Mouse (Mus musculus) embryonic facial prominence, embryonic 12.5 days (tissue): Measurements from ENCODE around the gene Ttc28. TPM values are rescaled to one million over a fixed set of nuclear protein-coding genes. Genes with fewer than 3 reads are reported as not detected.

Experiments used
- ATAC-seq: fragments of 200-750 bp; cut with Nextera tagmentation; 2 replicates; pipeline ENCODE4 v1.8.0; 2017; ENCODE audit not compliant: insufficient number of reproducible peaks, insufficient read depth, low FRiP score, low TSS enrichment
- H3K27ac ChIP-seq: fragments of 300-500 bp; sonication (generic); 2 replicates; pipeline ENCODE4 v1.5.1; 2016; ENCODE audit warnings: mild to moderate bottlenecking
- H3K27me3 ChIP-seq: fragments of 300-500 bp; sonication (generic); 2 replicates; pipeline ENCODE4 v1.6.1; 2016; ENCODE audit warnings: mild to moderate bottlenecking, moderate library complexity
- H3K36me3 ChIP-seq: fragments of 300-500 bp; sonication (generic); 2 replicates; pipeline ENCODE4 v1.6.1; 2016; ENCODE audit warnings: mild to moderate bottlenecking
- H3K4me1 ChIP-seq: fragments of 300-500 bp; sonication (generic); 2 replicates; pipeline ENCODE4 v1.6.1; 2016
- H3K4me2 ChIP-seq: fragments of 300-500 bp; sonication (generic); replicated peaks from 2 replicates; pipeline ENCODE4 v1.6.1; 2016; ENCODE audit warnings: mild to moderate bottlenecking, moderate library complexity
- H3K4me3 ChIP-seq: fragments of 300-500 bp; sonication (generic); 2 replicates; pipeline ENCODE4 v1.5.1; 2016; ENCODE audit warnings: mild to moderate bottlenecking
- H3K9ac ChIP-seq: fragments of 300-500 bp; sonication (generic); 2 replicates; pipeline ENCODE4 v1.6.1; 2016; ENCODE audit warnings: mild to moderate bottlenecking, moderate library complexity
- H3K9me3 ChIP-seq: fragments of 300-500 bp; sonication (generic); 2 replicates; pipeline ENCODE4 v1.6.1; 2016; ENCODE audit warnings: mild to moderate bottlenecking, moderate library complexity
- WGBS: fragments of 180-500 bp; shearing (Covaris S2); methylation state at CpG from one replicate; pipeline ENCODE4 v1.1.7; 2016; 5-methylcytosine and 5-hydroxymethylcytosine counted together
- polyA plus RNA-seq: library from polyadenylated mRNA; unstranded; fragments of >200 nt; fragmentation: Nextera tagmentation; extraction: Ambion mirVana; gene quantifications from 2 replicates; pipeline ENCODE4 v1.2.1, GENCODE M21; 2016

Gene Ttc28
- polyA plus RNA-seq, 1 experiment from 2014 or later: 21.2 TPM

- H3K27ac ChIP-seq: peak overlapping the region; percentile 76
- no peak overlapping the region for H3K9ac ChIP-seq
Observed at GRCm38 (mm10) chr5:111263370-111263769, 383.8 kb downstream of the Ttc28 start.

GRCm38 (mm10) chr5:111264488-111264887, 384.9 kb downstream of the Ttc28 start:
- peaks cover 27% of the 10 kb centered on the region for H3K4me1 ChIP-seq
- H3K9me3 ChIP-seq: peaks cover 6% of the 10 kb centered on the region
- no peak overlapping the region for H3K27ac ChIP-seq
- no peak overlapping the region for H3K4me2 ChIP-seq
- peaks cover 32% of the 10 kb centered on the region for H3K36me3 ChIP-seq
- no peak for ATAC-seq
- H3K4me3 ChIP-seq: no peak overlapping the region
- H3K27me3 ChIP-seq: no peaks in the 10 kb centered on the region
- 88% methylated on average over 7 of the region's 7 CpGs for WGBS
- H3K9ac ChIP-seq: no peak overlapping the region

More at GRCm38 (mm10) chr5:111263370-111263769, 383.8 kb downstream of the Ttc28 start:
- no peak for ATAC-seq
- WGBS: 34% methylated on average over 5 of the region's 5 CpGs
- H3K9me3 ChIP-seq: peaks cover 6% of the 10 kb centered on the region
- H3K36me3 ChIP-seq: peaks cover 32% of the 10 kb centered on the region
- H3K4me3 ChIP-seq: no peak overlapping the region
- peaks cover 27% of the 10 kb centered on the region for H3K4me1 ChIP-seq
- no peak overlapping the region for H3K4me2 ChIP-seq
- H3K27me3 ChIP-seq: no peaks in the 10 kb centered on the region

GRCm38 (mm10) chr5:111266658-111267057, 387.1 kb downstream of the Ttc28 start:
- no peak overlapping the region for H3K4me2 ChIP-seq
- H3K4me1 ChIP-seq: peaks cover 30% of the 10 kb centered on the region
- peaks cover 42% of the 10 kb centered on the region for H3K36me3 ChIP-seq
- ATAC-seq: no peak
- H3K9ac ChIP-seq: no peak overlapping the region
- H3K27me3 ChIP-seq: no peaks in the 10 kb centered on the region
- peaks cover 6% of the 10 kb centered on the region for H3K9me3 ChIP-seq
- WGBS: 93% methylated on average over 5 of the region's 5 CpGs
- no peak overlapping the region for H3K4me3 ChIP-seq
- H3K27ac ChIP-seq: no peak overlapping the region

GRCm38 (mm10) chr5:111267100-111267499, 387.5 kb downstream of the Ttc28 start:
- no peak overlapping the region for H3K9ac ChIP-seq
- H3K9me3 ChIP-seq: peaks cover 6% of the 10 kb centered on the region
- H3K4me3 ChIP-seq: no peak overlapping the region
- no peak for ATAC-seq
- no peak overlapping the region for H3K4me2 ChIP-seq
- H3K36me3 ChIP-seq: peaks cover 46% of the 10 kb centered on the region
- H3K4me1 ChIP-seq: peaks cover 27% of the 10 kb centered on the region
- no peak overlapping the region for H3K27ac ChIP-seq
- no peaks in the 10 kb centered on the region for H3K27me3 ChIP-seq
- WGBS: 86% methylated on average over 3 of the region's 3 CpGs

- Histone ChIP-seq H3K9ac (no peak overlapping the region), H3K4me3 (no peak overlapping the region), H3K4me2 (no peak overlapping the region), H3K27me3 (no peaks in the 10 kb centered on the region), H3K4me1 (peaks cover 10% of the 10 kb centered on the region), H3K27ac (no peak overlapping the region), H3K36me3 (peaks cover 50% of the 10 kb centered on the region), H3K9me3 (peaks cover 6% of the 10 kb centered on the region)
- no peak for ATAC-seq
- WGBS: 26% methylated on average over 2 of the region's 2 CpGs
Observed at GRCm38 (mm10) chr5:111268852-111269251, 389.2 kb downstream of the Ttc28 start.

GRCm38 (mm10) chr5:111269613-111270205, 390.1 kb downstream of the Ttc28 start:
- Histone ChIP-seq H3K9me3 (peaks cover 6% of the 10 kb centered on the region), H3K27ac (no peak overlapping the region), H3K27me3 (no peaks in the 10 kb centered on the region), H3K36me3 (peaks cover 56% of the 10 kb centered on the region), H3K4me2 (no peak overlapping the region), H3K4me3 (no peak overlapping the region), H3K9ac (no peak overlapping the region), H3K4me1 (0 out of 2 replicates have a peak, but pooled peaks cover 6% of the 10 kb centered on the region)
- ATAC-seq: no peak
- 52% methylated on average over 6 of the region's 6 CpGs for WGBS

GRCm38 (mm10) chr5:111270246-111271002, 390.8 kb downstream of the Ttc28 start:
- Histone ChIP-seq H3K36me3 (peaks cover 55% of the 10 kb centered on the region), H3K4me2 (no peak overlapping the region), H3K9ac (no peak overlapping the region), H3K27me3 (no peaks in the 10 kb centered on the region), H3K4me1 (0 out of 2 replicates have a peak, but pooled peaks cover 6% of the 10 kb centered on the region), H3K4me3 (no peak overlapping the region), H3K9me3 (peaks cover 6% of the 10 kb centered on the region), H3K27ac (no peak overlapping the region)
- 57% methylated on average over 15 of the region's 15 CpGs for WGBS
- no peak for ATAC-seq

- H3K9ac ChIP-seq: no peak overlapping the region
- H3K27ac ChIP-seq: no peak overlapping the region
- 0 out of 2 replicates have a peak, but pooled peaks cover 6% of the 10 kb centered on the region for H3K4me1 ChIP-seq
- H3K27me3 ChIP-seq: no peaks in the 10 kb centered on the region
- no peak overlapping the region for H3K4me3 ChIP-seq
- WGBS: 31% methylated on average over 10 of the region's 10 CpGs
- H3K9me3 ChIP-seq: no peaks in the 10 kb centered on the region
- peaks cover 57% of the 10 kb centered on the region for H3K36me3 ChIP-seq
- H3K4me2 ChIP-seq: no peak overlapping the region
- ATAC-seq: no peak
Observed at GRCm38 (mm10) chr5:111273589-111273988, 394.0 kb downstream of the Ttc28 start.

- H3K27ac ChIP-seq: no peak overlapping the region
- no peaks in the 10 kb centered on the region for H3K9me3 ChIP-seq
- peaks cover 66% of the 10 kb centered on the region for H3K36me3 ChIP-seq
- 78% methylated on average over 5 of the region's 5 CpGs for WGBS
- H3K4me2 ChIP-seq: no peak overlapping the region
- 0 out of 2 replicates have a peak, but pooled peaks cover 1% of the 10 kb centered on the region for H3K4me1 ChIP-seq
- H3K9ac ChIP-seq: no peak overlapping the region
- no peak for ATAC-seq
- no peaks in the 10 kb centered on the region for H3K27me3 ChIP-seq
- H3K4me3 ChIP-seq: no peak overlapping the region
Observed at GRCm38 (mm10) chr5:111274948-111275347, 395.3 kb downstream of the Ttc28 start.

GRCm38 (mm10) chr5:111284420-111285175, 405.0 kb downstream of the Ttc28 start:
- Histone ChIP-seq H3K4me3 (no peak overlapping the region), H3K9ac (no peak overlapping the region), H3K4me1 (no peaks in the 10 kb centered on the region), H3K9me3 (no peaks in the 10 kb centered on the region), H3K27ac (no peak overlapping the region), H3K27me3 (no peaks in the 10 kb centered on the region), H3K4me2 (no peak overlapping the region), H3K36me3 (peaks cover 84% of the 10 kb centered on the region)
- no peak for ATAC-seq
- 84% methylated on average over 19 of the region's 19 CpGs for WGBS

GRCm38 (mm10) chr5:111287571-111287970, 408.0 kb downstream of the Ttc28 start:
- no peak overlapping the region for H3K4me2 ChIP-seq
- H3K36me3 ChIP-seq: peaks cover 58% of the 10 kb centered on the region
- H3K4me3 ChIP-seq: no peak overlapping the region
- no peak overlapping the region for H3K9ac ChIP-seq
- no peak for ATAC-seq
- 63% methylated on average over 5 of the region's 5 CpGs for WGBS
- no peak overlapping the region for H3K27ac ChIP-seq
- no peaks in the 10 kb centered on the region for H3K27me3 ChIP-seq
- no peaks in the 10 kb centered on the region for H3K9me3 ChIP-seq
- no peaks in the 10 kb centered on the region; the same call in 1 of the 2 replicates for H3K4me1 ChIP-seq
